Mouse (Mus musculus) liver, embryonic 16.5 days (tissue): ENCODE results near the gene Il10ra. TPM values are rescaled to one million over a fixed set of nuclear protein-coding genes. Genes with fewer than 3 reads are reported as not detected.

Experiments
- ATAC-seq: fragments of 200-750 bp; cut with Nextera tagmentation; 2 replicates; pipeline ENCODE4 v1.8.0; 2017; ENCODE audit warnings: low read depth, mild to moderate bottlenecking, moderate number of reproducible peaks, moderate library complexity
- H3K27ac ChIP-seq: fragments of 300-500 bp; sonication (generic); 2 replicates; pipeline ENCODE4 v1.5.1; 2014; ENCODE audit warnings: mild to moderate bottlenecking, low read length
- H3K27me3 ChIP-seq: fragments of 300-500 bp; sonication (generic); 2 replicates; pipeline ENCODE4 v1.6.1; 2014; ENCODE audit warnings: low read depth, low read length, mixed read lengths; ENCODE audit not compliant: control insufficient read depth, insufficient read depth
- H3K36me3 ChIP-seq: fragments of 300-500 bp; sonication (generic); 2 replicates; pipeline ENCODE4 v1.6.1; 2014; ENCODE audit warnings: mild to moderate bottlenecking; ENCODE audit not compliant: control insufficient read depth, insufficient read depth
- H3K4me1 ChIP-seq: fragments of 300-500 bp; sonication (generic); 2 replicates; pipeline ENCODE4 v1.6.1; 2014; ENCODE audit warnings: low read depth, low read length, mixed read lengths; ENCODE audit not compliant: control insufficient read depth
- H3K4me2 ChIP-seq: fragments of 300-500 bp; sonication (generic); 2 replicates; pipeline ENCODE4 v1.6.1; 2014; ENCODE audit warnings: low read depth, low read length, mixed read lengths
- H3K4me3 ChIP-seq: fragments of 300-500 bp; sonication (generic); 2 replicates; pipeline ENCODE4 v1.5.1; 2014; ENCODE audit warnings: low read depth, mild to moderate bottlenecking, low read length
- H3K9ac ChIP-seq: fragments of 300-500 bp; sonication (generic); 2 replicates; pipeline ENCODE4 v1.6.1; 2014; ENCODE audit warnings: low read depth, low read length
- H3K9me3 ChIP-seq: fragments of 300-500 bp; sonication (generic); replicated peaks from 2 replicates; pipeline ENCODE4 v1.6.1; 2016; ENCODE audit warnings: low read length; ENCODE audit not compliant: control insufficient read depth
- WGBS: fragments of 180-500 bp; shearing (Covaris S2); extraction: QIAGEN DNeasy Blood & Tissue Kit; methylation state at CpG from one replicate; pipeline ENCODE4 v1.1.7; 2014; ENCODE audit not compliant: insufficient replicate concordance; 5-methylcytosine and 5-hydroxymethylcytosine counted together
- polyA plus RNA-seq: library from polyadenylated mRNA; unstranded; fragments of >200 nt; fragmentation: Nextera tagmentation; extraction: Ambion mirVana; gene quantifications from 2 replicates; pipeline ENCODE4 v1.2.1, GENCODE M21; 2015

The Il10ra gene
- polyA plus RNA-seq, 1 experiment from 2014 or later: 1.9 TPM

GRCm38 (mm10) chr9:45299231-45300006 lies 30.5 kb upstream of the Il10ra start:
- no peak for ATAC-seq
- Histone ChIP-seq H3K4me1 (peaks cover 4% of the 10 kb centered on the region; the same call in 1 of the 2 replicates), H3K4me2 (no peak overlapping the region), H3K36me3 (no peaks in the 10 kb centered on the region), H3K9ac (no peak overlapping the region), H3K4me3 (no peak overlapping the region), H3K27ac (no peak overlapping the region), H3K27me3 (no peaks in the 10 kb centered on the region), H3K9me3 (no peaks in the 10 kb centered on the region)
- 63% methylated on average over 11 of the region's 11 CpGs for WGBS

GRCm38 (mm10) chr9:45294210-45295011 lies 25.5 kb upstream of the Il10ra start:
- H3K4me2 ChIP-seq: no peak overlapping the region
- H3K4me1 ChIP-seq: peaks cover 4% of the 10 kb centered on the region
- H3K27me3 ChIP-seq: no peaks in the 10 kb centered on the region
- WGBS: 18% methylated on average over 10 of the region's 10 CpGs
- no peak overlapping the region for H3K27ac ChIP-seq
- H3K9me3 ChIP-seq: no peaks in the 10 kb centered on the region
- no peaks in the 10 kb centered on the region for H3K36me3 ChIP-seq
- no peak overlapping the region for H3K4me3 ChIP-seq
- H3K9ac ChIP-seq: no peak overlapping the region
- ATAC-seq: no peak

GRCm38 (mm10) chr9:45291481-45292168 lies 22.7 kb upstream of the Il10ra start:
- no peak overlapping the region for H3K9ac ChIP-seq
- H3K27ac ChIP-seq: no peak overlapping the region
- no peaks in the 10 kb centered on the region for H3K36me3 ChIP-seq
- H3K27me3 ChIP-seq: no peaks in the 10 kb centered on the region
- H3K9me3 ChIP-seq: no peaks in the 10 kb centered on the region
- no peak for ATAC-seq
- H3K4me3 ChIP-seq: no peak overlapping the region
- H3K4me2 ChIP-seq: no peak overlapping the region
- 67% methylated on average over 11 of the region's 11 CpGs for WGBS
- peaks cover 4% of the 10 kb centered on the region for H3K4me1 ChIP-seq

GRCm38 (mm10) chr9:45282466-45282865 lies 13.5 kb upstream of the Il10ra start:
- H3K4me1 ChIP-seq: no peaks in the 10 kb centered on the region
- no peak overlapping the region for H3K4me2 ChIP-seq
- 50% methylated on average over 5 of the region's 5 CpGs for WGBS
- H3K27me3 ChIP-seq: no peaks in the 10 kb centered on the region
- H3K9me3 ChIP-seq: no peaks in the 10 kb centered on the region
- ATAC-seq: no peak
- no peaks in the 10 kb centered on the region for H3K36me3 ChIP-seq
- no peak overlapping the region for H3K9ac ChIP-seq
- H3K27ac ChIP-seq: no peak overlapping the region
- H3K4me3 ChIP-seq: no peak overlapping the region

- no peaks in the 10 kb centered on the region for H3K36me3 ChIP-seq
- no peaks in the 10 kb centered on the region for H3K4me1 ChIP-seq
- 19% methylated on average over 3 of the region's 3 CpGs for WGBS
- H3K4me3 ChIP-seq: no peak overlapping the region
- no peaks in the 10 kb centered on the region for H3K9me3 ChIP-seq
- H3K27ac ChIP-seq: no peak overlapping the region
- no peaks in the 10 kb centered on the region for H3K27me3 ChIP-seq
- no peak for ATAC-seq
- no peak overlapping the region for H3K4me2 ChIP-seq
- no peak overlapping the region for H3K9ac ChIP-seq
Measured at GRCm38 (mm10) chr9:45280891-45281290, 11.9 kb upstream of the Il10ra start.

- H3K4me2 ChIP-seq: no peak overlapping the region
- H3K4me1 ChIP-seq: no peaks in the 10 kb centered on the region; the same call in 1 of the 2 replicates
- H3K4me3 ChIP-seq: no peak overlapping the region
- H3K27ac ChIP-seq: no peak overlapping the region
- no peaks in the 10 kb centered on the region for H3K27me3 ChIP-seq
- H3K9me3 ChIP-seq: no peaks in the 10 kb centered on the region
- H3K36me3 ChIP-seq: no peaks in the 10 kb centered on the region
- H3K9ac ChIP-seq: no peak overlapping the region
- WGBS: 53% methylated on average over 3 of the region's 3 CpGs
- ATAC-seq: no peak
Measured at GRCm38 (mm10) chr9:45280059-45280458, 11.1 kb upstream of the Il10ra start.

- peak overlapping the region; percentile 51 for H3K27ac ChIP-seq
- no peaks in the 10 kb centered on the region for H3K9me3 ChIP-seq
- H3K36me3 ChIP-seq: no peaks in the 10 kb centered on the region
- H3K27me3 ChIP-seq: peaks cover 4% of the 10 kb centered on the region; the same call in 1 of the 2 replicates
- WGBS: 18% methylated on average over 2 of the region's 2 CpGs
- peak; percentile 53 for ATAC-seq
- H3K4me2 ChIP-seq: no peak overlapping the region
- H3K4me1 ChIP-seq: no peaks in the 10 kb centered on the region; the same call in 1 of the 2 replicates
- no peak overlapping the region for H3K9ac ChIP-seq
- H3K4me3 ChIP-seq: no peak overlapping the region
Measured at GRCm38 (mm10) chr9:45274635-45275034, 5.7 kb upstream of the Il10ra start.

GRCm38 (mm10) chr9:45274218-45274617 lies 5.3 kb upstream of the Il10ra start:
- Histone ChIP-seq H3K27ac (peak overlapping the region; percentile 51), H3K4me2 (no peak overlapping the region), H3K4me1 (no peaks in the 10 kb centered on the region; the same call in 1 of the 2 replicates), H3K9me3 (no peaks in the 10 kb centered on the region), H3K4me3 (no peak overlapping the region), H3K36me3 (no peaks in the 10 kb centered on the region), H3K9ac (no peak overlapping the region), H3K27me3 (peaks cover 8% of the 10 kb centered on the region; the same call in 1 of the 2 replicates)
- 10% methylated on average over 4 of the region's 4 CpGs for WGBS
- peak; percentile 86 for ATAC-seq
